Mouse (Mus musculus) Patski (cell line): Measurements from ENCODE around the gene Rnd2. TPM values are rescaled to one million over a fixed set of nuclear protein-coding genes. Genes with fewer than 3 reads are reported as not detected.
"Not testable (repeated sequence)": the region's sequence is repeated elsewhere in the genome, so short reads cannot be mapped to it uniquely, and the experiment has no call there.

Experiments used
- ATAC-seq: fragments of 100-300 bp; one replicate; pipeline ENCODE4 v1.8.0; 2021
- CTCF ChIA-PET: fragments of 350-600 bp; sonication (Branson Sonifier 250); formaldehyde crosslinking; loops from one replicate; lab custom pipeline; 2022; ENCODE audit warnings: inconsistent platforms; lab: Charles Lee
- POLR2A ChIA-PET: fragments of 350-600 bp; sonication (Branson Sonifier 250); formaldehyde crosslinking; loops from one replicate; lab custom pipeline; 2022; ENCODE audit warnings: antibody characterized with exemption, inconsistent platforms; lab: Charles Lee
- DNase-seq: peaks from one replicate; pipeline ENCODE4 v3.0.0-alpha.2; 2011; ENCODE audit warnings: low read depth, low spot score
- H3K27me3 ChIP-seq: fragments of 371-371 bp; one replicate; pipeline ENCODE4 v1.5.1; 2021
- CTCF ChIP-seq: fragments of 100-300 bp; IDR thresholded peaks from one replicate; pipeline ENCODE4 v1.5.1; 2021
- in situ Hi-C: fragments of 300-500 bp; cut with MboI; formaldehyde crosslinking; loops from 3 replicates; pipeline ENCODE4 v1.11.1; 2018; ENCODE audit warnings: low pct_unique_long_range_greater_than_20kb, mixed read lengths
- polyA plus RNA-seq: library from polyadenylated mRNA; unstranded; gene quantifications from one replicate; pipeline ENCODE4 v1.2.3, GENCODE M21; 2021

The Rnd2 gene
- polyA plus RNA-seq, 1 experiment from 2014 or later, result 22.6 TPM

- in situ Hi-C loops, result loop anchor here (5.0 kb wide), 1 partner anchor 96 kb away; no protein-coding TSS in a partner anchor
- CTCF ChIA-PET, result interaction anchor here (1.2 kb wide), 2 partner anchors 50 to 89 kb away, joined by 3 to 4 read pairs; no protein-coding TSS in a partner anchor
- POLR2A ChIA-PET, result interaction anchor here (1.2 to 2.5 kb wide), 3 partner anchors 11 to 53 kb away, joined by 3 to 8 read pairs (median 6); no protein-coding TSS in a partner anchor
- no peak for TF ChIP-seq CTCF
- ATAC-seq, result peak; percentile 22
- DNase-seq, result no peak
- H3K27me3 ChIP-seq, result no peaks in the 10 kb centered on the region
Observed at GRCm38 (mm10) chr11:101465869-101466551, 1.2 kb downstream of the Rnd2 start, which contains the start of gene Vat1. Gene Vat1, minus strand, starts transcription at chr11:101466230.

- POLR2A ChIA-PET, result interaction anchor here (1.2 to 2.5 kb wide), 3 partner anchors 17 to 87 kb away, joined by 3 to 8 read pairs (median 4); no protein-coding TSS in a partner anchor
Observed at GRCm38 (mm10) chr11:101466552-101466950, 1.8 kb downstream of the Rnd2 start.

GRCm38 (mm10) chr11:101467477-101468262, 2.9 kb downstream of the Rnd2 start:
- TF ChIP-seq CTCF, result no peak
- ChIA-PET CTCF (interaction anchor here (1.0 to 1.8 kb wide), 10 partner anchors 13 to 99 kb away, joined by 3 to 10 read pairs (median 3); no protein-coding TSS in a partner anchor), POLR2A (interaction anchor here (0.6 to 1.6 kb wide), 4 partner anchors 50 to 134 kb away, joined by 3 to 5 read pairs (median 4); partner anchors contain the start of gene Aarsd1)
- H3K27me3 ChIP-seq, result no peaks in the 10 kb centered on the region
- DNase-seq (no peak), ATAC-seq (peak; percentile 58)
- in situ Hi-C loops, result loop anchor here (5.0 kb wide), 1 partner anchor 95 kb away; no protein-coding TSS in a partner anchor

More at GRCm38 (mm10) chr11:101466552-101466950, 1.8 kb downstream of the Rnd2 start:
- not testable (repeated sequence) for DNase-seq, H3K27me3 ChIP-seq, ATAC-seq
- in situ Hi-C loops, result loop anchor here (5.0 kb wide), 1 partner anchor 96 kb away; no protein-coding TSS in a partner anchor
- CTCF ChIA-PET, result interaction anchor here (1.1 to 1.8 kb wide), 4 partner anchors 48 to 96 kb away, joined by 3 to 10 read pairs (median 4); no protein-coding TSS in a partner anchor

GRCm38 (mm10) chr11:101468263-101468688, 3.5 kb downstream of the Rnd2 start:
- ChIA-PET POLR2A (interaction anchor here (0.6 to 1.6 kb wide), 5 partner anchors 10 to 134 kb away, joined by 3 to 5 read pairs (median 4); no protein-coding TSS in a partner anchor), CTCF (interaction anchor here (1.3 to 1.8 kb wide), 2 partner anchors 48 to 94 kb away, joined by 3 to 10 read pairs; no protein-coding TSS in a partner anchor)
- no peak for DNase-seq
- in situ Hi-C loops, result loop anchor here (5.0 kb wide), 1 partner anchor 94 kb away; no protein-coding TSS in a partner anchor
- TF ChIP-seq CTCF, result no peak
- ATAC-seq, result no peak
- H3K27me3 ChIP-seq, result no peaks in the 10 kb centered on the region

- in situ Hi-C loops, result loop anchor here (5.0 kb wide), 1 partner anchor 94 kb away; no protein-coding TSS in a partner anchor
- CTCF ChIA-PET, result interaction anchor here (1.3 kb wide), 1 partner anchor 47 kb away, joined by 3 read pairs; no protein-coding TSS in a partner anchor
- POLR2A ChIA-PET, result interaction anchor here (0.6 to 0.9 kb wide), 3 partner anchors 9 to 125 kb away, joined by 3 to 4 read pairs (median 3); no protein-coding TSS in a partner anchor
- no peak for TF ChIP-seq CTCF
- DNase-seq (no peak), ATAC-seq (no peak)
- H3K27me3 ChIP-seq, result no peaks in the 10 kb centered on the region
Observed at GRCm38 (mm10) chr11:101468731-101469130, 3.9 kb downstream of the Rnd2 start.

- no peak for TF ChIP-seq CTCF
- ATAC-seq (no peak), DNase-seq (no peak)
- no peaks in the 10 kb centered on the region for H3K27me3 ChIP-seq
- CTCF ChIA-PET, result interaction anchor here (1.3 kb wide), 1 partner anchor 47 kb away, joined by 3 read pairs; no protein-coding TSS in a partner anchor
- in situ Hi-C loops, result loop anchor here (5.0 kb wide), 1 partner anchor 93 kb away; no protein-coding TSS in a partner anchor
- POLR2A ChIA-PET, result interaction anchor here (0.6 to 0.9 kb wide), 3 partner anchors 9 to 124 kb away, joined by 3 to 4 read pairs (median 3); no protein-coding TSS in a partner anchor
Observed at GRCm38 (mm10) chr11:101469155-101469554, 4.4 kb downstream of the Rnd2 start.

- in situ Hi-C loops, result no loop called here
- ATAC-seq, result no peak
- no peak for TF ChIP-seq CTCF
- no peak for DNase-seq
- no peaks in the 10 kb centered on the region for H3K27me3 ChIP-seq
- ChIA-PET CTCF (no interaction called here), POLR2A (interaction anchor here (0.8 kb wide), 1 partner anchor 14 kb away, joined by 3 read pairs; no protein-coding TSS in a partner anchor)
Observed at GRCm38 (mm10) chr11:101470206-101470605, 5.4 kb downstream of the Rnd2 start.

- no peak for TF ChIP-seq CTCF
- in situ Hi-C loops, result no loop called here
- ChIA-PET POLR2A (interaction anchor here (0.6 kb wide), 1 partner anchor 81 kb away, joined by 3 read pairs; no protein-coding TSS in a partner anchor), CTCF (no interaction called here)
- DNase-seq, result no peak
- no peaks in the 10 kb centered on the region for H3K27me3 ChIP-seq
- no peak for ATAC-seq
Observed at GRCm38 (mm10) chr11:101471926-101472325, 7.1 kb downstream of the Rnd2 start.

GRCm38 (mm10) chr11:101472336-101472735, 7.5 kb downstream of the Rnd2 start:
- CTCF ChIA-PET, result no interaction called here
- DNase-seq (no peak), ATAC-seq (no peak)
- no peaks in the 10 kb centered on the region for H3K27me3 ChIP-seq
- POLR2A ChIA-PET, result interaction anchor here (0.6 kb wide), 1 partner anchor 82 kb away, joined by 3 read pairs; no protein-coding TSS in a partner anchor
- no peak for TF ChIP-seq CTCF
- in situ Hi-C loops, result no loop called here

- DNase-seq, in situ Hi-C loops, CTCF ChIA-PET, ATAC-seq, H3K27me3 ChIP-seq: not testable (repeated sequence)
- POLR2A ChIA-PET, result interaction anchor here (0.7 kb wide), 1 partner anchor 43 kb away, joined by 3 read pairs; no protein-coding TSS in a partner anchor
Observed at GRCm38 (mm10) chr11:101473686-101474085, 8.9 kb downstream of the Rnd2 start.
